Mouse (Mus musculus): ENCODE results near the gene Ralbp1.

Ralbp1 gene

DNA sequence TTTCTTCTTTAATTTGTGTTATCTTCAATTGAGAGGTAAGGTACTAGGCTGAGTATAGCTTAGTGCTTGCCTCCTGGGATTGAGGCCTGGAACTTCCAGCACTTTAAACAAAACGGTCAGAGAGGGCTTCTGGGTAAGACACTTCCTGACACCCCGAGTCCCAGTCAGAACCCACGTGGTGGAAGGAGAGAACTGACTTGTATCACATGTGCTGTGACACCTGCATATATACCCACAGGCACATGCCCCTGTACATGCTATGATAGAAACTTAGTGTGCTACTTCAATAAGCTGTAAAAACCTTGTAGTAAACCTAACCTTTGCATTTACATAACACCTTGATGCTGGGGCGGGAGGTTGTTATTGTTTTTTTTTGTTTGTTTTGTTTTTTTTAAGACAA is 87.2 kb downstream of the Ralbp1 start:
- no peak for DNase-seq (ENCODE audit: low spot score)

Measured in lung, postnatal 25 days (tissue).